Mouse (Mus musculus): Measurements from ENCODE around the gene Mettl7a3.

- TF ChIP-seq CTCF (conservative IDR thresholded peaks at IDR 0.05; ENCODE audit: insufficient read depth, insufficient read length, low read depth, low read length), result no peak
- TF ChIP-seq POLR2A (IDR thresholded peaks at IDR 0.05; ENCODE audit: low read depth, low read length), result no peak
These were observed 34.2 kb upstream of the Mettl7a3 start for GRCm38 (mm10) chr15:100300499-100300898.
